Mouse (Mus musculus): ENCODE results near the gene Naa38. TPM values are rescaled to one million over a fixed set of nuclear protein-coding genes. Genes with fewer than 3 reads are reported as not detected.
"Not testable (repeated sequence)": the region's sequence is repeated elsewhere in the genome, so short reads cannot be mapped to it uniquely, and the experiment has no call there.

Naa38 gene
- polyA plus RNA-seq, 1 experiment from 2014 or later = 130 TPM

DNA sequence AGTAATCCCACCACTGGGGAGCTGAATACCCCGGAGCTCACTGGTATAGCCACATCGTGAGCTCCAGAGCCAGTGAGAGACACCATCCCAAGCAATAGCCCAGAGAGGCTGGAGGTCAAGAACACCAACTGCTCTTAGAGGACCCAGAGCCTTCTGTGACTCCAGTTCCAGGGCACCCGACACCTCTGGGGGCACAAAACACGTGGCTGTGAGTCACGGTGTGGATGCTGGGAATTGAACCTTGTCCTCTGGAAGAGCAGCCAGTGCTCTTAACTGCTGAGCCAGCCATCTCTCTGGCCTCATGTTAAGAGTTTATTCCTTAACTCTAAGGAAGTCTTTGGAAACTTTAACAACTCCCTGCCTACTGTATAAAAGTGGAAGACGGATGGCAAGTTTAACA lies 10.3 kb upstream of the Naa38 start:
- H3K4me3 ChIP-seq (replicated peaks; ENCODE audit: low read length) = no peak overlapping the region
- no peaks in the 10 kb centered on the region for H3K9me3 ChIP-seq (ENCODE audit: control insufficient read depth, low read length)
- no peaks in the 10 kb centered on the region for H3K4me1 ChIP-seq (replicated peaks; ENCODE audit: control insufficient read depth, insufficient read depth, low read length)
- H3K27me3 ChIP-seq (ENCODE audit: control insufficient read depth, insufficient read depth, low read length) = no peaks in the 10 kb centered on the region
- DNase-seq (ENCODE audit: low spot score) (no peak), ATAC-seq (ENCODE audit: low FRiP score) (no peak)
- H3K27ac ChIP-seq = no peak overlapping the region
- H3K36me3 ChIP-seq (replicated peaks; ENCODE audit: control insufficient read depth, insufficient read depth) = no peaks in the 10 kb centered on the region
- no peak overlapping the region for H3K9ac ChIP-seq
- H3K4me2 ChIP-seq (replicated peaks) = no peak overlapping the region
- WGBS = 82% methylated on average over 6 of the region's 6 CpGs

DNA sequence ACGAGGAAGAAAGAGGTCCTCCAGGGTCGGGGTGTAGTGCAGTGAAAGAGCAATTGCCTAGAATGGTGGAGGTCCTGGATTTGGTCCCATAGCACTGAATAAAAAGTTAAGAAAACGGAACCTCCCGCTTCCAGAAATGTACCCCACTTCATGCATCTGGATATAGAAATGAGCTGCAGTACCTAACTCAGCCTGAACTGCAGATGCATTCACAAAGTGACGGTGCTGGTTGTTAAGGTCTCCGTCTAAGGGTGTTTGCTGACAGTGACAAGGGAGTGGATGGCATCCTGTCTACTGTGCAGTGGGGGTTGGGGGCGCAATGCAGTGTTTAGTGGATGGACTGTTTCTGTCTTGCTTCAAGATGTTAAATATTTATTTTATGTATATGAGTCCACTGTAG lies 8.5 kb upstream of the Naa38 start:
- ATAC-seq (ENCODE audit: low FRiP score) (no peak), DNase-seq (ENCODE audit: low spot score) (no peak)
- no peaks in the 10 kb centered on the region for H3K9me3 ChIP-seq (ENCODE audit: control insufficient read depth, low read length)
- H3K36me3 ChIP-seq (replicated peaks; ENCODE audit: control insufficient read depth, insufficient read depth) = no peaks in the 10 kb centered on the region
- no peaks in the 10 kb centered on the region for H3K27me3 ChIP-seq (ENCODE audit: control insufficient read depth, insufficient read depth, low read length)
- no peak overlapping the region for H3K27ac ChIP-seq
- 83% methylated on average over 7 of the region's 7 CpGs for WGBS
- H3K9ac ChIP-seq = no peak overlapping the region
- H3K4me2 ChIP-seq (replicated peaks) = no peak overlapping the region
- no peak overlapping the region for H3K4me3 ChIP-seq (replicated peaks; ENCODE audit: low read length)
- H3K4me1 ChIP-seq (replicated peaks; ENCODE audit: control insufficient read depth, insufficient read depth, low read length) = no peaks in the 10 kb centered on the region

GRCm38 (mm10) chr11:69388680-69389079 lies 6.6 kb upstream of the Naa38 start:
- Histone ChIP-seq H3K4me1 (replicated peaks; ENCODE audit: control insufficient read depth, insufficient read depth, low read length) (no peaks in the 10 kb centered on the region), H3K36me3 (replicated peaks; ENCODE audit: control insufficient read depth, insufficient read depth) (no peaks in the 10 kb centered on the region), H3K9ac (no peak overlapping the region), H3K9me3 (ENCODE audit: control insufficient read depth, low read length) (no peaks in the 10 kb centered on the region), H3K27ac (no peak overlapping the region), H3K4me2 (replicated peaks) (no peak overlapping the region), H3K4me3 (replicated peaks; ENCODE audit: low read length) (no peak overlapping the region), H3K27me3 (ENCODE audit: control insufficient read depth, insufficient read depth, low read length) (no peaks in the 10 kb centered on the region)
- no peak for DNase-seq (ENCODE audit: low spot score)
- no peak for ATAC-seq (ENCODE audit: low FRiP score)
- WGBS = 96% methylated on average over 4 of the region's 4 CpGs

DNA sequence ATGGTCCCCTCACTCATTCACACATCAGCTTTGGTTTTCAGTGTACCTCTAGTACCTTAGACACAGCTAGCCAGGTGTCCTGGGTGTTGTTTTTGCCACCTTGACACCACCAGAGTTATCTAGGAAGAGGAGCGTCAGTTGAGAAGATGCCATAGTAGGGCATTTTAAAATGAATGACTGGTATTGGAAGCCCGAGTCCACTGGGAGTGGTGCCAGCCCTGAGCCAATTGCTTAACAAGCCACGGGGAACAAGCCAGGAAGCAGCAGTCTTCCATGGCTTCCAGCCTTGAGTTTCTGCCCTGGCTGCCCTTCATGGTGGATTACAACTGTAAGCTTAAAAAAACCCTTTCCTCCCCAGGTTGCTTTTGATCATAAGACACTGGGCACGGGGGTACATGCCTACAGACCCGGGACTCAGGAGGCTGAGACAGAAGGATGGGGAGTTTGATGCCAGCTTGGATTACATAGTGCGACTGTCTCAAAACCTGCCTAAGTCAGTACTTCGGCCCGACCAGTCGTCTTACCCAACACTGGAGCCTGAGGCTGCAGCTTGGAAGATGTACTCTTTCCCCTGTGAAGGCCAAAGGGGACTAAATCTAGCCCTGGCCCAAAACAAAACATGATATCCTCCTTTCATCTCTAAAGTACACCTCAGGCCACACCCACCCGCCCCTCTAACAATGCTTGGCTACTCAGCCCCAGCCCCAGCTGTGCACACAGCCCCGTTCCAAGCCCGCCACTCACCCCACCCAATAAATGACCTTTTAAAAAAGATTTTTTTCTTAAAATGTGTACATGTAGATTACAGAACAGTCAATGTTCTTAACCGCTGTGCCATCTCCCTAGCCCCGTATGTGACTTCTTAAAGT lies 5.5 kb upstream of the Naa38 start:
- WGBS = 64% methylated on average over 14 of the region's 14 CpGs
- Histone ChIP-seq H3K9ac (no peak overlapping the region), H3K4me2 (replicated peaks) (no peak overlapping the region), H3K27ac (no peak overlapping the region), H3K27me3 (ENCODE audit: control insufficient read depth, insufficient read depth, low read length) (no peaks in the 10 kb centered on the region), H3K36me3 (replicated peaks; ENCODE audit: control insufficient read depth, insufficient read depth) (no peaks in the 10 kb centered on the region), H3K4me1 (replicated peaks; ENCODE audit: control insufficient read depth, insufficient read depth, low read length) (peaks cover 6% of the 10 kb centered on the region; the same call in 1 of the 2 replicates), H3K4me3 (replicated peaks; ENCODE audit: low read length) (no peak overlapping the region), H3K9me3 (ENCODE audit: control insufficient read depth, low read length) (no peaks in the 10 kb centered on the region)
- DNase-seq (ENCODE audit: low spot score) = no peak
- ATAC-seq (ENCODE audit: low FRiP score) = no peak

DNA sequence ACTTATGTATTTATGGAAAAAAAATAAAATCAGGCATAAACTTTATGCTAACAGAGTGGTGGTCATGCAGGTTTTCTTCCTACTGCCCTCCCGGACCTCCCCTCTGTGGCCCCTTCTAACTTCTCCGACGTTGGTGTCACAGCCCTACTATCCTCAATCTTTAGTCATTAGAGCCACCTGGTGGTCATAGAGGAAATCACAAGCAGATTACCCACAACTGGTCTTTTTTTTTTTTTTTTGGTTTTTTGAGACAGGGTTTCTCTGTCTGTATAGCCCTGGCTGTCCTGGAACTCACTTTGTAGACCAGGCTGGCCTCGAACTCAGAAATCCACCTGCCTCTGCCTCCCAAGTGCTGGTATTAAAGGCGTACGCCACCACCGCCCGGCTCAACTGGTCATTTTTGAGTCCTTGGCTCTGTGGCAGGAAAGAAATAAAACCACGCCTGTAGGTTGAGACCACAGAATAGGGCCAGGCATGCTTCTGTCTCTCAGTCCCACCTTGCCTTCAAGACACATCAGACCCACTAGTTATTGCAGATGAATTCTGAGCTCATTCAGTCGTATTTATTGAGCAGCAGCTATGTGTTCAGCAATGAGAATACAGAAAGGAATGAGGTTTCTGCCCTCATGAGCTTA lies 4.8 kb upstream of the Naa38 start:
- ATAC-seq (ENCODE audit: low FRiP score) (peak; percentile 32; the same call in 1 of the 2 replicates), DNase-seq (ENCODE audit: low spot score) (peak; percentile 90)
- no peak overlapping the region for H3K4me3 ChIP-seq (replicated peaks; ENCODE audit: low read length)
- H3K4me2 ChIP-seq (replicated peaks) = no peak overlapping the region
- no peaks in the 10 kb centered on the region for H3K27me3 ChIP-seq (ENCODE audit: control insufficient read depth, insufficient read depth, low read length)
- WGBS = 47% methylated on average over 10 of the region's 10 CpGs
- H3K36me3 ChIP-seq (replicated peaks; ENCODE audit: control insufficient read depth, insufficient read depth) = no peaks in the 10 kb centered on the region
- peaks cover 6% of the 10 kb centered on the region; the same call in 1 of the 2 replicates for H3K4me1 ChIP-seq (replicated peaks; ENCODE audit: control insufficient read depth, insufficient read depth, low read length)
- H3K27ac ChIP-seq = no peak overlapping the region
- no peaks in the 10 kb centered on the region for H3K9me3 ChIP-seq (ENCODE audit: control insufficient read depth, low read length)
- H3K9ac ChIP-seq = no peak overlapping the region

GRCm38 (mm10) chr11:69394591-69395167 lies 608 bp upstream of the Naa38 start:
- H3K4me2 ChIP-seq (replicated peaks) = peak overlapping the region; percentile 70
- 2% methylated on average over 30 of the region's 31 CpGs for WGBS
- H3K27ac ChIP-seq = peak overlapping the region; percentile 98
- not testable (repeated sequence) for DNase-seq (ENCODE audit: low spot score); H3K9me3 ChIP-seq (ENCODE audit: control insufficient read depth, low read length); H3K27me3 ChIP-seq (ENCODE audit: control insufficient read depth, insufficient read depth, low read length); ATAC-seq (ENCODE audit: low FRiP score)
- peak overlapping the region; percentile 64 for H3K4me3 ChIP-seq (replicated peaks; ENCODE audit: low read length)
- peaks cover 28% of the 10 kb centered on the region for H3K36me3 ChIP-seq (replicated peaks; ENCODE audit: control insufficient read depth, insufficient read depth)
- peaks cover 15% of the 10 kb centered on the region for H3K4me1 ChIP-seq (replicated peaks; ENCODE audit: control insufficient read depth, insufficient read depth, low read length)
- peak overlapping the region; percentile 87 for H3K9ac ChIP-seq

GRCm38 (mm10) chr11:69395634-69396373 lies 517 bp downstream of the Naa38 start:
- H3K9ac ChIP-seq = peak overlapping the region; percentile 87
- no peaks in the 10 kb centered on the region for H3K9me3 ChIP-seq (ENCODE audit: control insufficient read depth, low read length)

DNA sequence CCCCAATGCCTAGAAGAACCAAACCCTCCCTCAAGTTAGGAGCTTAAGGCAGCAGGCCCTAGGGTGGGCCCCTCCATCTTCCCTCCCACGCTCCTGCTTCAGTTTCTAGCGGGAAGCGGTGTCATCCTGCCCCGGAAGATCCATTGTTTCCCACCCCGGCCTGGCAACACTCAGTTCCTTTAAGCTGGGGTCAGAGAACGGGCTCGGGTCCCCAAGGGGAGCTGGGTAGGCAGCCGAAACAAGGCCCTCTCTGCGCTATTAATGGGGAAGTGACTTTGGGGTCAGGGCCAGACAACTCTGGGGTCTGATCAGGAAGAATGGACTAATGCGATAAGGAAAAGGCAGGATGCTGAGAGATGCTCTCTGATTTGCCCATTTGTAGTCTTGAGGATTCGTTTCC lies 1.5 kb downstream of the Naa38 start:
- H3K4me3 ChIP-seq (replicated peaks; ENCODE audit: low read length) = peak overlapping the region; percentile 64; the same call in 1 of the 2 replicates

More at GRCm38 (mm10) chr11:69395634-69396373, 517 bp downstream of the Naa38 start:
- peak overlapping the region; percentile 64 for H3K4me3 ChIP-seq (replicated peaks; ENCODE audit: low read length)
- WGBS = under 1% methylated on average over 48 of the region's 48 CpGs
- H3K27me3 ChIP-seq (ENCODE audit: control insufficient read depth, insufficient read depth, low read length) = 0 out of 2 replicates have a peak, but pooled peaks cover 7% of the 10 kb centered on the region
- H3K4me1 ChIP-seq (replicated peaks; ENCODE audit: control insufficient read depth, insufficient read depth, low read length) = peaks cover 15% of the 10 kb centered on the region
- DNase-seq (ENCODE audit: low spot score) (peak; percentile 99), ATAC-seq (ENCODE audit: low FRiP score) (peak; percentile 92)
- peak overlapping the region; percentile 93 for H3K4me2 ChIP-seq (replicated peaks)
- H3K36me3 ChIP-seq (replicated peaks; ENCODE audit: control insufficient read depth, insufficient read depth) = peaks cover 40% of the 10 kb centered on the region
- peak overlapping the region; percentile 98 for H3K27ac ChIP-seq

More for the DNA sequence above, 1.5 kb downstream of the Naa38 start:
- H3K27me3 ChIP-seq (ENCODE audit: control insufficient read depth, insufficient read depth, low read length) = 0 out of 2 replicates have a peak, but pooled peaks cover 7% of the 10 kb centered on the region
- H3K9ac ChIP-seq = peak overlapping the region; percentile 87
- peak overlapping the region; percentile 93 for H3K4me2 ChIP-seq (replicated peaks)
- no peaks in the 10 kb centered on the region for H3K9me3 ChIP-seq (ENCODE audit: control insufficient read depth, low read length)
- ATAC-seq (ENCODE audit: low FRiP score) = no peak
- WGBS = 23% methylated on average over 11 of the region's 11 CpGs
- H3K4me1 ChIP-seq (replicated peaks; ENCODE audit: control insufficient read depth, insufficient read depth, low read length) = peaks cover 15% of the 10 kb centered on the region
- 0 out of 2 replicates have a peak overlapping the region, but pooled peaks have one; percentile 98 for H3K27ac ChIP-seq
- no peak for DNase-seq (ENCODE audit: low spot score)
- H3K36me3 ChIP-seq (replicated peaks; ENCODE audit: control insufficient read depth, insufficient read depth) = peaks cover 49% of the 10 kb centered on the region
